Mouse (Mus musculus) inflammation-experienced regulatory T-cells, adult 16 weeks (primary cell): ENCODE results near the gene Magea10. TPM values are rescaled to one million over a fixed set of nuclear protein-coding genes. Genes with fewer than 3 reads are reported as not detected.

Source experiments
- polyA plus RNA-seq: library from polyadenylated mRNA; unstranded; fragments of 100-300 nt; shearing (Covaris generic); gene quantifications from one replicate; pipeline ENCODE4 v1.2.1, GENCODE M21; 2017

Magea10 gene
- not detected for polyA plus RNA-seq

GRCm38 (mm10) chrX:72386758-72387157 lies at the start of gene Magea10:
Gene Magea10 (minus strand): TSS chrX:72386858.

Other genes starting within 250 kb of the Magea10 start
- not detected for gene Magea4, start 164.8 kb downstream of the Magea10 start, polyA plus RNA-seq
- 0.09 TPM for gene Gabre, start 112.1 kb downstream of the Magea10 start, polyA plus RNA-seq